Mouse (Mus musculus) left cerebral cortex, adult 2 months (tissue): ENCODE results near the gene Phc1. TPM values are rescaled to one million over a fixed set of nuclear protein-coding genes. Genes with fewer than 3 reads are reported as not detected.
A peak's percentile ranks its signal among the peaks of the same experiment; 100 is the strongest.

Experiments used
- DNase-seq, 2 experiments: peaks; one replicate each; pipeline ENCODE4 v3.0.0; 2021 to 2022; ENCODE audit warnings: low spot score in 2 of 2, mixed read lengths in 1 of 2; ENCODE audit errors: extremely low spot score in 1 of 2
- H3K27ac ChIP-seq: fragments of 200-600 bp; 2 replicates; pipeline ENCODE4 v1.8.1; 2022
- H3K4me3 ChIP-seq: fragments of 200-600 bp; 2 replicates; pipeline ENCODE4 v1.8.1; 2022
- CTCF ChIP-seq: fragments of 200-600 bp; IDR thresholded peaks from 2 replicates; pipeline ENCODE4 v1.8.1; 2022; ENCODE audit warnings: antibody characterized with exemption, mild to moderate bottlenecking, moderate library complexity
- intact Hi-C: fragments of 180-260 bp; cut with DNase I; formaldehyde crosslinking; loops from one replicate; pipeline ENCODE4 v1.15.1; 2025
- total RNA-seq, 2 experiments: library from RNA; stranded (reverse); gene quantifications; 2 replicates each; pipeline ENCODE4 v1.2.3; 2021

Phc1 gene
- total RNA-seq, 2 experiments from 2014 or later = 57.9 to 64.0 TPM

DNA sequence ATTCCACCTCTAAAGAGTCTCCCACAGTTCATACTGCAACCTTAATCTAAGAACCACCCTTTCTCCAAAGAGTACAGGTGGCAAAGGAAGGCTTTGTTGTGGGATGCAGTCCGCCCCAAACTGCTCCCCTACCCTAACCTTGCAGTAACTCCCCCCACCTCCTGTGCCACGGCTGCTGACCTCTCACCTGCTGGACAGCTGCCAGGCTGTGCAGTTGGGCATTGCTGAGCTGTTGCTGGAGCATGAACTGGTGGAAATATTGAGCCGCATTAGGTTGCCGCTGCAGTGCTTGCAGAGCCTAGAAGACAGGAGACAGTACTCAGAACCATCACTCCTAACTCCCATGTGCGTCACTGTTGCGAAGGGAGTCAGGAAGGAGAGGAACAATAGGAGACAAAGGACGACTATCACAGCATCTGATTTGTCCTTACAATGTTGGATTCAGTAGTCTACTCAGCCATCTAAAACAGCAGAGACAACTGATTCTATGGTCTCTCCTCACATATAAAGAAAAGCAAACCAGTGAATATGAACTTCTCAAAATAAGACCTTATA lies 5.5 kb downstream of the Phc1 start:
- intact Hi-C loops = loop anchor here (5.0 kb wide), 1 partner anchor 162 kb away; the partner anchor contains the start of gene Rimklb
- 0 out of 2 replicates have a peak overlapping the region, but pooled peaks have one; percentile 40 for H3K27ac ChIP-seq
- no peak for DNase-seq
- no peak for TF ChIP-seq CTCF
- H3K4me3 ChIP-seq = no peak overlapping the region

GRCm38 (mm10) chr6:122333081-122333612 lies 7.2 kb downstream of the Phc1 start:
- Histone ChIP-seq H3K4me3 (no peak overlapping the region), H3K27ac (no peak overlapping the region)
- TF ChIP-seq CTCF = no peak
- intact Hi-C loops = loop anchor here (5.0 kb wide), 1 partner anchor 164 kb away; the partner anchor contains the start of gene Rimklb
- DNase-seq = no peak

DNA sequence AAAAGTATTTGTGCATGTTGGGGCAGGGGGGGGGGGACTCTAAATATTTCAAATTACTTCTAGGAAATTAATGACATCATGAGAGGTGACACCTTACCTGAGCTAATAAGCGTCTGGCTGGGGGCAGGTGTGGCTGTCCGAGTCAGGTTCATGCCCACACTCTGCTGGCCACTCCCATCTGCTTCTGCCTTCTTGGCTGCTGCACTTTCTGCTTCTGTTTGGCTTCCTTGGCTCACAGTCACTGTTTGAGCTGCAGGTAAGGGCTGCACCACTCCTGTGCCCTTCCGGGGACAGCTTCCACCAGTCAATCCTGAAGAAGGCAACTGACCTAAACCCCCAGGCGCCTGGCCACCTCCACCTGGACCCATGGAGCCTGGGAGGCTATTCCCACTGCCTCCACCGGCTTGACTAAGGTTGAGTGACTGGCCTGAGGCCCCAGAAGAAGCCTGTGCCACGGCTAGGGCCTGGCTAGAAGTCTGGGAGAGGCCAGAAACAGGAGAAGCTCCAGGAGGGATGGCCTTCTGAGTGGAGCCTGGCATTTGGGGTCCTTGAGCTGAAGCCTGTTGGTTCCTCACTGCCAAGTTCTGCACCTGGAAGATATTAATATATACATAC lies 14.9 kb downstream of the Phc1 start:
- TF ChIP-seq CTCF = no peak
- no peak for DNase-seq
- Histone ChIP-seq H3K27ac (no peak overlapping the region), H3K4me3 (no peak overlapping the region)
- intact Hi-C loops = loop anchor here (5.0 kb wide), 1 partner anchor 557 kb away; no protein-coding TSS in a partner anchor

DNA sequence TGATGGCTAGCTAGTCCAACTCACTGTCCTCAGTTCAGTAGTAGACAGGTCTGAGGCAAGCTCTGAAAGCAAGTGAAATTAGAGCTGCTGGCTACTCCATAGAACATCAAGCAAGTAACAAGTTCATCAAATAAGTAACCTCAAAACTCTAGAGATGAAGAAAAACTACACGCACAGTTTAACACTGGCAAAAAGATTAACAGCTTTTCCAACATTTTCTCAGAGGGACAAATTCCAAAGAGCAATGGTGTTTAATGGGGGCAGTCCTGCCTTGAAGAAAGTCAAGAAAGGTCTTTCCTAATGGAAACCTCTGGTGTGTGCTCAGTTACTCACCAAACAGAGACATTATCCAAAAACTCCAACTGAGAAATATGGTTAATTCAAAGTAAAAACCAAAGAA lies 21.6 kb downstream of the Phc1 start:
- H3K27ac ChIP-seq = no peak overlapping the region
- intact Hi-C loops = no loop called here
- no peak for DNase-seq
- no peak overlapping the region for H3K4me3 ChIP-seq
- no peak for TF ChIP-seq CTCF

DNA sequence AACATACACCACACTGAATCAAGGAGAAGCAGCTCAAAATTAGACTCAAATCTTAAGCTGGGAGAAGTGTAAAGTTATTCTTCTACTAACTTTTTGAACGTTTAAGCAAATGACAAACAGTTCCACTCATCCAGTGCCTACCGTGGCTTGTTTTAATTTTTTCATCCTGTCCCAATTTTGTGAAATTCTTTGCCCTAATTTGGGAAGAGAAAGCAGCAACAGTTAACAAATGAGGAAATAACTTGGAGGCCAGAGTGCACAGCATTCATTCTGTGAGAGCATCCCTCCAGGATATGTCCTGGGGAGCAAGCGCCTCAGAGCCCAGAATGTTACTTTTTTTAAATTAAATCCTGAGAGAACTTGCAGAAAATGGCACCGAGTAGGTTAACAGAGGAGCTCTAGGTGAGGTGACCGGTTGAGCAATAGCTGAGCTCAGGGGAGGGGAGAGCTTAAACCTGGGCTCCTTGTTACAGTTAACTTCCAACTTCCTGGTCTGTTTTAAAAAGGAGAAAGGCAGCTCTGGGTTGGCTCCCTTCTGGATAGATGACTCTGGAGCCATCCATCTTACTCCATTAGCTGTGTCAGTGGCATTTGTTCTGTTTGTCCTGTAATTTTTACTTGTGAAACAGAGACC lies 30.1 kb downstream of the Phc1 start:
- no peak for TF ChIP-seq CTCF
- Histone ChIP-seq H3K4me3 (peak overlapping the region; percentile 93; the same call in 1 of the 2 replicates), H3K27ac (no peak overlapping the region)
- DNase-seq = no peak
- intact Hi-C loops = no loop called here

DNA sequence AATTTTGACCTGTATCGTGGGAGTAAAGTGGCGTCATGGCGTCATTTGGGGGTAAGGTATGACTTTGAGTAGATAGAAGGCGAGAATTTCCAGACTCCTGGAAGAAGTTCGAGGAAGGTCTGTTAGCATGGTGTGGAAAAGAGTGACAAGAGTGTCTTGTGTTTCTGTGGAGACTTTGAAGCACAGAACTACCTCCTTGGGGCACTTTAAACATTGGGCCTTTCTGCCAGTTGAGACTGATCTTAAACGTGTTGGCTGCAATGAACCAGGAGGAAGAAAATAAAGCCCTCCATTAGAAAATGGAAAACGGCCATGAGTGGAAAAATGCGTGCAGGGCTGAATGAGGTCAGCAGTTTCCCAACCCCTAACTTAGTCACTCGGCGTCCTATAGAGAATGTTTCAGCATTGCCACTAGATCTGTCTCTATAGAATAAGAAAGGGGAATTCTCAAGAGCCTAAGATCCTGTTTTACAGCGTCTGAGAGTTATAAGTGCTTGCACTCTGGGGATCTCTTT lies 30.9 kb downstream of the Phc1 start:
- no peak for DNase-seq
- intact Hi-C loops = loop anchor here (10.0 kb wide), 2 partner anchors 205 to 1035 kb away; no protein-coding TSS in a partner anchor
- H3K27ac ChIP-seq = no peak overlapping the region; the same call in 1 of the 2 replicates
- no peak for TF ChIP-seq CTCF
- H3K4me3 ChIP-seq = peak overlapping the region; percentile 93

- intact Hi-C loops = loop anchor here (1.0 to 10.0 kb wide), 4 partner anchors 31 to 1034 kb away; no protein-coding TSS in a partner anchor
- peak; percentile 92 to 97 for DNase-seq
- Histone ChIP-seq H3K4me3 (peak within 1 kb of the TSS; percentile 93), H3K27ac (peak within 1 kb of the TSS; percentile 84)
- peak; percentile 92 for TF ChIP-seq CTCF
Observed at GRCm38 (mm10) chr6:122308505-122309393, 31.6 kb downstream of the Phc1 start, which contains the start of gene M6pr. M6pr (plus strand) TSS chr6:122308720.

- TF ChIP-seq CTCF = no peak
- DNase-seq = no peak
- no peak overlapping the region for H3K4me3 ChIP-seq
- no peak overlapping the region for H3K27ac ChIP-seq
- intact Hi-C loops = loop anchor here (1.0 to 10.0 kb wide), 4 partner anchors 31 to 1033 kb away; no protein-coding TSS in a partner anchor
Observed at GRCm38 (mm10) chr6:122308136-122308504, 32.2 kb downstream of the Phc1 start.

DNA sequence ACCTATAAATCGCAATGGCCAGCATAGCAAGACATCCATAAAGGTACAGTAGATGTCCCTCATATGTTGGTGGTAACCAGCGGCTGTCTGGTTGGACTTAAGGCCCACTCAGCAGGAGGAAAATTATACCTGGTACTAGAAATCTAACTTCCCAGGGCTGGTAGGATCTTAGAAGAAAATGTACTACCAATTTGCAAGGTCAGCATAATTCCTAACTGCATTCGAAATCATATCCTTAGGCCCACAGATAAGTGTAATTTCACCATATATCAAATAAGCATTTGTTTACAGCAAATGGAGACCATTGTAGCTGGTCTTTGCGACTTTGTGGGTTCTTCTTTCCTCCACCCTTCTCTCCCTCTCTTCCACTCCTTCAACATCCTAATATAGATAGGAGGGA lies 33.7 kb downstream of the Phc1 start:
- no peak for TF ChIP-seq CTCF
- intact Hi-C loops = loop anchor here (10.0 kb wide), 2 partner anchors 202 to 1032 kb away; no protein-coding TSS in a partner anchor
- no peak for DNase-seq
- Histone ChIP-seq H3K27ac (no peak overlapping the region), H3K4me3 (no peak overlapping the region)

DNA sequence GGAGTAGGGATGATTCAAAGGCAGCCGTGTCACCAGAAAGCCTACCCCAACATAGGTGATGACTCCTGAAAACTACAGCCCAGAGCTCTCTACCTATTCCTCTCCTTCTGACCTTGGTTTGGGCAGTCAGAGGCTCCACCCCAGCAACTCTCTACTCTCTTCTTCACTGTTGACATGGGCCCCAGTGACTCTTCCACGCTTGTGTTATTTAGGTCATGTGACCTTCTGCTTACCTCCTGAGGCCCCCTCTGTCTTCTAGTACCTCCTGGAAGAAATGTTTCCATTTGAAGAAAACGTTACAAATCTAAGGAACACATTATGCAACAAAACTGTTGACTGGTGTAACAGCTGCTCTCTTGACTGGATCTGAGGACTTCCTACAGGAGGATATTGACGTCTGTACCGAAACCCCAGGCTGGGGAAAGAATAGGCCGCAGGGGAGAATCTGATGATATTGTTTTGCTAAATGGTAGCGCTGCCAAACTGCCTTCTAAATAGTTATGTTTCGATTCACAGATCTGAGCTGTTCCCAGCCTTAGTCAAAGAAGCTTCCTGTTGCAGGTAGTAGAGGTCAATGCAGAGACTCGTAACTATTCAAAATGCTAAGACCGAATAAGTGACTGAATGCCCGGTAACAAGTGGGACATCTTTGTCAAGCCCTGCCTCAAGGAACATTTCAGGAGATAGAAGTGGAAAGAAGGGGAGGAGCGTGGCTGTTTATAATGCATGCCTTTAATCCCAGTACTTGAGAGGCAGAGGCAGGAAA lies 35.4 kb downstream of the Phc1 start:
- intact Hi-C loops = loop anchor here (10.0 kb wide), 2 partner anchors 200 to 1030 kb away; no protein-coding TSS in a partner anchor
- H3K27ac ChIP-seq = no peak overlapping the region
- no peak for DNase-seq
- H3K4me3 ChIP-seq = no peak overlapping the region
- TF ChIP-seq CTCF = no peak
